Mouse (Mus musculus) liver, embryonic 14.5 days (tissue): Measurements from ENCODE around the gene Polg2.

Experiments used
- CTCF ChIP-seq: IDR thresholded peaks from 2 replicates; pipeline ENCODE4 v1.5.1; 2016; ENCODE audit warnings: antibody characterized with exemption, low read depth, control low read depth
- EP300 ChIP-seq: IDR thresholded peaks from 2 replicates; pipeline ENCODE4 v1.6.1; 2016; ENCODE audit warnings: antibody characterized with exemption, low read depth

DNA sequence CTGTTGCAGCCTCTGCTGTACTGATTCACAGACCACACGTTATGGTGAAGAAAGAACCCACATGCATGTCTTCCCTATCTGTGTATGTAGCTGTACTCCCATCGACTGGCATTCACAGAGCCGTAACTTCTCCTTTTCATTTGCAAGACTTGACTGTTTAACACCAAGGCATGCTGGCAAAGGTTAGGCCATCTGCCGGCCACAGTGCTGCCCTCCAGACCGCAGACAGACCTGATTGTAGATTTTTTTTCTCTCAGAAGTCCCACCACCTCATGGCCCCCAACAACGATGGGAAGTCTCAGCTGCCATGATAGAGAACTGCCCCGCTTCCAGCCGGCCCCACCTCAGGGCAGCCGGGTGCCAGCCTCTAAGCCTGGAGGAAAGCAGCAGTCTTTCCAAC lies 40.3 kb upstream of the Polg2 start:
- TF ChIP-seq CTCF (no peak), EP300 (no peak)
